ENCODE assay signal across 28 mouse cellular contexts in the genomic region with DNA sequence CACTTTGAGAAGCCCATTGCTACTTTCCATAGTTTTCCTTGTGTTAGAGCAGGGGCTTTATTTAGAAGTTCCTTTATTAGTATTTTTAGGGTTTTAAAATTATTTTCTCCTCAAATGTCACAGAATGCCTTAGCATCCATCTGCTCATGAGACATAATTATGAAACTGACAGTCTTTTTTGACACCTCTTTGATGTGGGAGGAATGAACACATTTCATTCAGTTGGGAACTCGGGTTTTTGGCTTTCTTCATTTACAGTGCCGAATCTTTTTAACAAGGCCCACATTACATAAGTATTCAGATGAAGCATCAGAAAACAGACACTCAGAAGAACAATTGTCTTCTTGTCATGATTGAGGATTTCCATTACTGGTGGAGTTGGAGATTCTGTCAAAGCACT.
DNase-seq lines count a peak whose midpoint lies in the region; ATAC-seq lines count a peak whose summit lies in the region.
"Had no signal": no experiment of that assay in that cellular context is flagged by ENCODE, and none has a peak within 500 bp of the region (broad histone marks: within the 10 kb centered on the region; RNA-seq: fewer than 3 reads in every experiment).

No protein-coding gene starts in this region.

- no peak for ATAC-seq in forebrain, embryonic 14.5 days
- ATAC-seq: activated CD4-positive, CD25-positive, alpha-beta regulatory T cell, adult 4 months; inflammation-experienced regulatory T-cells, adult 6 months had no signal

- no peaks in the 10 kb centered on the region for H3K27me3 ChIP-seq in forebrain, embryonic 14.5 days (replicated peaks; ENCODE audit: control insufficient read depth, insufficient read depth, low read length)
- no peaks in the 10 kb centered on the region for H3K27me3 ChIP-seq in forebrain, embryonic 10.5 days (ENCODE audit: poor library complexity, severe bottlenecking)
- H3K27me3 ChIP-seq: embryonic facial prominence, embryonic 15.5 days; liver, embryonic 15.5 days; lung, embryonic 15.5 days had no signal

- DNase-seq in forebrain, embryonic 14.5 days (ENCODE audit: low spot score): peak; percentile 64
- no peak for DNase-seq in forebrain, embryonic 10.5 days (ENCODE audit: extremely low spot score, low spot score)
- peak; percentile 21 for DNase-seq in layer of hippocampus, adult 11-12 months (ENCODE audit: low spot score)
- no peak for DNase-seq in layer of hippocampus, postnatal 25 days (ENCODE audit: extremely low spot score in 1 of 2, low spot score in 1 of 2)
- peak; percentile 82 for DNase-seq in brain, adult 2 months (ENCODE audit: low read depth, low spot score)
- DNase-seq in left cerebral cortex, postnatal 14 days (ENCODE audit: low spot score in 2 of 2): peak; percentile 18 to 69
- no peak for DNase-seq in lung, postnatal 36 days
- DNase-seq: adrenal gland, adult 8-10 months; cerebellum, adult 8-10 months; cerebellum, postnatal 36 days; gastrocnemius, adult 2 months; heart, postnatal 4 days; kidney, adult 18-20 months; liver; lung, postnatal 4 days; midbrain, embryonic 14.5 days; right cerebral cortex, postnatal 14 days; spleen, adult 18-20 months; thymus, postnatal 14 days had no signal

- H3K9ac ChIP-seq in forebrain, embryonic 14.5 days (ENCODE audit: low read length): no peak overlapping the region
- H3K9ac ChIP-seq: embryonic facial prominence, embryonic 15.5 days; hindbrain, embryonic 14.5 days; liver, embryonic 15.5 days; lung, embryonic 15.5 days had no signal

- intact Hi-C loops in left cerebral cortex, postnatal 14 days (cut with DNase I): no loop called here

- no peak overlapping the region for H3K4me3 ChIP-seq in forebrain, embryonic 14.5 days (ENCODE audit: low read depth, low read length)
- H3K4me3 ChIP-seq in forebrain, embryonic 10.5 days: no peak overlapping the region
- H3K4me3 ChIP-seq: embryonic facial prominence, embryonic 15.5 days; gastrocnemius, adult 2 months; heart, embryonic 10.5 days; limb, embryonic 10.5 days; liver, embryonic 15.5 days; lung, embryonic 15.5 days had no signal

- H3K36me3 ChIP-seq in forebrain, embryonic 14.5 days (ENCODE audit: control insufficient read depth, insufficient read depth, low read length): no peaks in the 10 kb centered on the region
- H3K36me3 ChIP-seq in forebrain, embryonic 10.5 days (replicated peaks): no peaks in the 10 kb centered on the region
- H3K36me3 ChIP-seq: embryonic facial prominence, embryonic 15.5 days; heart, embryonic 10.5 days; limb, embryonic 10.5 days; liver, embryonic 15.5 days; lung, embryonic 15.5 days had no signal

- no peak overlapping the region for H3K4me2 ChIP-seq in forebrain, embryonic 14.5 days (ENCODE audit: low read length)
- H3K4me2 ChIP-seq: embryonic facial prominence, embryonic 15.5 days; hindbrain, embryonic 14.5 days; liver, embryonic 15.5 days; lung, embryonic 15.5 days had no signal

- 71% methylated on average over 2 of the region's 2 CpGs for WGBS in forebrain, embryonic 14.5 days
- 90% methylated on average over 2 of the region's 2 CpGs for WGBS in forebrain, embryonic 10.5 days

- no peak overlapping the region for H3K27ac ChIP-seq in forebrain, embryonic 14.5 days (ENCODE audit: low read depth, low read length)
- H3K27ac ChIP-seq in forebrain, embryonic 10.5 days: no peak overlapping the region
- H3K27ac ChIP-seq: embryonic facial prominence, embryonic 15.5 days; gastrocnemius, adult 2 months; heart, embryonic 10.5 days; hindbrain, embryonic 14.5 days; kidney, postnatal 0 days; limb, embryonic 10.5 days; liver, embryonic 15.5 days; lung, embryonic 15.5 days had no signal

- no peaks in the 10 kb centered on the region for H3K9me3 ChIP-seq in forebrain, embryonic 14.5 days (replicated peaks; ENCODE audit: control insufficient read depth, low read length)
- H3K9me3 ChIP-seq in forebrain, embryonic 10.5 days: no peaks in the 10 kb centered on the region
- H3K9me3 ChIP-seq: embryonic facial prominence, embryonic 15.5 days; heart, embryonic 10.5 days; limb, embryonic 10.5 days; liver, embryonic 15.5 days; lung, embryonic 15.5 days had no signal

- H3K4me1 ChIP-seq in forebrain, embryonic 14.5 days (ENCODE audit: control insufficient read depth, insufficient read depth, low read length): no peaks in the 10 kb centered on the region
- H3K4me1 ChIP-seq in forebrain, embryonic 10.5 days: no peaks in the 10 kb centered on the region
- H3K4me1 ChIP-seq: embryonic facial prominence, embryonic 15.5 days; heart, embryonic 10.5 days; limb, embryonic 10.5 days; liver, embryonic 15.5 days; lung, embryonic 15.5 days had no signal

Comparison
In these comparisons a context has a peak if more than half of its experiments do, and no peak if none do; other contexts are left out.
1. DNase-seq: peak in forebrain, embryonic 14.5 days (single experiment), layer of hippocampus, adult 11-12 months (single experiment), brain, adult 2 months (single experiment) and left cerebral cortex, postnatal 14 days (2 of 2); none in forebrain, embryonic 10.5 days (single experiment), layer of hippocampus, postnatal 25 days (0 of 2) and lung, postnatal 36 days (single experiment).